Mouse (Mus musculus) testis, adult 2 months (tissue): ENCODE data around the gene Ubash3b.

Source experiments
- CTCF ChIP-seq: fragments of 200-500 bp; IDR thresholded peaks from 2 replicates; pipeline ENCODE4 v1.5.1; 2012; ENCODE audit warnings: low read depth, mild to moderate bottlenecking, inconsistent platforms, low read length, moderate library complexity; ENCODE audit not compliant: control insufficient read depth, insufficient read depth, insufficient replicate concordance
- POLR2A ChIP-seq: fragments of 200-500 bp; IDR thresholded peaks from 2 replicates; pipeline ENCODE4 v1.6.1; 2012; ENCODE audit warnings: low read depth, mild to moderate bottlenecking, inconsistent platforms, low read length, moderate library complexity; ENCODE audit not compliant: control insufficient read depth

DNA sequence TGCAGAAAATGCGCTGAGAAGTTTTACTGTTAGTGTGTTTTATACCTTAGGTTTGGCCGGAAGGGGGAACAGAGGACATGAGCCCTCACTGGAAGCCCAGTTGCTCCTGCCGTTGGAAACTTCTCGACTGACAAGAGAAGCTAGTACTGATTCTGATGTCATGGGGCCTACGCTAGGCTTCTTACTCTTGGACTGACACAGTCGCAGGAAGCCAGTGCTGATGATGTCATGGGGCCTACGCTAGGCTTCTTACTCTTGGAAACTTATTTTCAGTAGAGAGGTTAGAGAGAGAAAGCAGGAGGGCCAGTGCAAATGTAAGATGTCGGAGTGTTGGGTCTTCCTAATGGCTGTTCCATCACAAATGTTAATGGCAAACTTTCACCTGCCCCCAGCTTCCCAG, 57.8 kb downstream of the Ubash3b start:
- no peak for TF ChIP-seq CTCF
- no peak for TF ChIP-seq POLR2A
